Mouse (Mus musculus) brown adipose tissue, adult 24 weeks (tissue): ENCODE data around the gene Olfr972. TPM values are rescaled to one million over a fixed set of nuclear protein-coding genes. Genes with fewer than 3 reads are reported as not detected.
"Not testable (repeated sequence)": the region's sequence is repeated elsewhere in the genome, so short reads cannot be mapped to it uniquely, and the experiment has no call there.

Source experiments
- H3K27ac ChIP-seq: fragments of 200-500 bp; replicated peaks from 2 replicates; pipeline ENCODE4 v1.5.1; 2012; ENCODE audit warnings: low read depth, mild to moderate bottlenecking, low read length
- H3K4me1 ChIP-seq: fragments of 200-500 bp; 2 replicates; pipeline ENCODE4 v1.6.1; 2012; ENCODE audit warnings: low read length, mixed read lengths; ENCODE audit not compliant: control insufficient read depth, insufficient read depth, insufficient read length
- H3K4me3 ChIP-seq: fragments of 200-500 bp; 2 replicates; pipeline ENCODE4 v1.5.1; 2012; ENCODE audit warnings: low read depth, mild to moderate bottlenecking, low read length, moderate library complexity; ENCODE audit not compliant: insufficient read depth
- polyA plus RNA-seq: library from polyadenylated mRNA; stranded (reverse); fragments of >200 nt; gene quantifications from 2 replicates; pipeline ENCODE4 v1.2.4, GENCODE M21; 2012; ENCODE audit not compliant: missing spikeins, insufficient read depth, insufficient read length

The Olfr972 gene
- polyA plus RNA-seq: not detected in 2 replicates

DNA sequence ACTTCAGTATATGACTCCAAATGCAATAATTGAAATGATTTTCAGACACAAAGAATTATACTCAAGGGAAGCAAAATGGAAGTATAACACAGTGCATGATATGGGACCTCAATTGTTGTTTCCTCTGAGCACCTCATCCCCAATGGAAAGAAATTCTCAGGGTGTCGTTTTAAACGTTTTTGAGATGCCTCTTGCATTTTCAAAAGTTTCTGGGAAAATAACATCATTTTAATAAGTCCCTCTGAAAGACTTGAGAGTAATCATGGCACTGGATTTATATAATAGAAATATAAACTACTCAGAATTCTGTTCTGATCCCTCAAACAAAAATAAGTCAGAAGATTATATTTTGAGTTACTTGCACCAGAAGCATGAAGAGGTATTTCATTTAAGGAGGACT, at the start of gene Olfr972:
Gene Olfr972, plus strand, starts transcription at position 301 of the 400 bp plus-strand sequence.
- H3K4me1 ChIP-seq: no peaks in the 10 kb centered on the region
- no peak within 1 kb of the TSS for H3K27ac ChIP-seq
- H3K4me3 ChIP-seq: no peak within 1 kb of the TSS

DNA sequence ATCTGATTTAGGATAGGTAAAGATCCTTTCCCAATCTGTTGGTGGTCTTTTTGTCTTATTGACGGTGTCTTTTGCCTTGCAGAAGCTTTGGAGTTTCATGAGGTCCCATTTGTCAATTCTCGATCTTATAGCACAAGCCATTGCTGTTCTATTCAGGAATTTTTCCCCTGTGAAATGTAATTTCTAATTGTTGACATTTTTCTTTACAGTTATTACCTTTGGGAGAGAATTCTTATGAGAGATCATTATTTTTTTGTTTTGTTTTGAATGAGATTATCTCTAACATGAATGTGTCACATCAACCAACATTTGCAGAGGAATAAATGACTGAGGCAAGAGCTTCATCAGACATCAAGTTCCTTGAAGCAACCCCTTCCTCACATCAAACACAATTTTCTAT, 29.6 kb upstream of the Olfr972 start, which contains the start of gene Olfr971:
Gene Olfr971, plus strand, starts transcription at position 301 of the 400 bp plus-strand sequence.
- H3K4me3 ChIP-seq, H3K27ac ChIP-seq, H3K4me1 ChIP-seq: not testable (repeated sequence)

DNA sequence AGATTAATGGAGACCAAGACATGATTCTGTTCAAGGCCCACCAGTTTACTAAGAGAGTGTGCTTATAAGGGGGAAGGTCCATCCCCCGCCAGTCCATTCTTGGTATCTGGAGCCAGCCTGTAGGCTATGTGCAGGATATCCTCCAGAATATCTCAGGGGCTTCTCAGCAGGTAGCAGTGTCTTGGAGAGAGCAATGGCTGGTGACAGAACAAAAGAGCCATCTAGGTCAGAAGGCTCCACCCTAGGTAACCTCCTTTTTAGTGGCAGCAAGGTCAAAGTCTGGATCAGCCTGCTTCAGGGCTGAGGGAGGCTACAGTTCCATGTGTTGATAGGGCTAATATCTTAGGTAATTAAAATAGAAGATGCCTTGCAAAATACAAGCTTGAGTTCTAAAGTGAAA, 5.8 kb downstream of the Olfr972 start:
- H3K4me3 ChIP-seq, H3K4me1 ChIP-seq, H3K27ac ChIP-seq: not testable (repeated sequence)

GRCm38 (mm10) chr9:39877541-39878396, 11.5 kb downstream of the Olfr972 start:
- not testable (repeated sequence) for H3K4me3 ChIP-seq, H3K4me1 ChIP-seq, H3K27ac ChIP-seq

DNA sequence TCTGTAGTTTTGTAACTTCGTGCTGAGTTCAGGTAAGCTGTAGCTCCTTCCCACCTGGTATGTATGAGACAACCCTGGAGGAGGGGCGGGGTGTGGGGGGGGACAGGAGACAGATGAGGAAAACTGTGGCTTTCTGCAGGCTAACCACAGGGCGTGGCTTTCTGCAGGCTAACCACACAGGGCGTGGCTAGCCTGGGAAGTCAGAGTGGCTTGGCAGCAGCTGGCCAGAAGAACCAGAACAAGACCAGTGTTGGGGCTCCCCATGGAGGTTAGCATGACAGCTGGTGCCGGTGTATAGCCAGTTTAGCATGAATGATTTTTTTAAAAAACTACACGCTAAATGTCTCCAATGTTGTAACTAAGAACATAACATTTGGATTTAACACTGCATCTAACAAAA, 38.9 kb downstream of the Olfr972 start:
- Histone ChIP-seq H3K4me3 (no peak overlapping the region), H3K4me1 (no peaks in the 10 kb centered on the region), H3K27ac (no peak overlapping the region)

- Histone ChIP-seq H3K27ac (no peak within 1 kb of the TSS), H3K4me3 (no peak within 1 kb of the TSS), H3K4me1 (no peaks in the 10 kb centered on the region)
These were observed 40.8 kb downstream of the Olfr972 start, which contains the start of gene Olfr229 for GRCm38 (mm10) chr9:39907036-39907435. Olfr229 (plus strand) TSS chr9:39907336.

DNA sequence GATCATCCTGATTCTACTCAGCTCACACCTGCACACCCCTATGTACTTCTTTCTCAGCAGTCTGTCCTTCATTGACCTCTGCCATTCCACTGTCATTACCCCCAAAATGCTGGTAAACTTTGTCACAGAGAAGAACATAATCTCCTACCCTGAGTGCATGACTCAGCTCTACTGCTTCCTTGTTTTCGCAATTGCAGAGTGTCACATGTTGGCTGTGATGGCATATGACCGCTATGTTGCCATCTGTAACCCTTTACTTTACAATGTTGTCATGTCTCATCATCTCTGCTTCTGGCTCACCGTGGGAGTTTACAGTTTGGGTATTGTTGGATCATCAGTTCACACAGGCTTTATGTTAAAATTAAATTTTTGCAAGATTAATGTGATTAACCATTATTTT, 43.7 kb downstream of the Olfr972 start:
- H3K27ac ChIP-seq: no peak overlapping the region
- H3K4me1 ChIP-seq: no peaks in the 10 kb centered on the region
- no peak overlapping the region for H3K4me3 ChIP-seq

Other genes starting within 250 kb of the Olfr972 start
- not detected in 2 replicates for gene Olfr960, start 245.0 kb upstream of the Olfr972 start, polyA plus RNA-seq
- gene Olfr961, start 221.3 kb upstream of the Olfr972 start, polyA plus RNA-seq: not detected in 2 replicates
- not detected in 2 replicates for gene Olfr963, start 199.2 kb upstream of the Olfr972 start, polyA plus RNA-seq
- not detected in 2 replicates for gene Olfr149, start 159.3 kb upstream of the Olfr972 start, polyA plus RNA-seq
- not detected in 2 replicates for gene Olfr965, start 155.1 kb upstream of the Olfr972 start, polyA plus RNA-seq
- not detected in 2 replicates for gene Olfr150, start 135.4 kb upstream of the Olfr972 start, polyA plus RNA-seq
- gene Olfr967, start 120.2 kb upstream of the Olfr972 start, polyA plus RNA-seq: not detected in 2 replicates
- gene Olfr968, start 83.2 kb upstream of the Olfr972 start, polyA plus RNA-seq: not detected in 2 replicates
- gene Olfr969, start 75.5 kb upstream of the Olfr972 start, polyA plus RNA-seq: not detected in 2 replicates
- not detected in 2 replicates for gene Olfr970, start 57.6 kb upstream of the Olfr972 start, polyA plus RNA-seq
- gene Olfr971, start 29.5 kb upstream of the Olfr972 start, polyA plus RNA-seq: not detected in 2 replicates
- gene Olfr229, start 40.9 kb downstream of the Olfr972 start, polyA plus RNA-seq: not detected in 2 replicates
- gene Olfr974, start 71.1 kb downstream of the Olfr972 start, polyA plus RNA-seq: not detected in 2 replicates
- gene Olfr975, start 85.6 kb downstream of the Olfr972 start, polyA plus RNA-seq: not detected in 2 replicates
- not detected in 2 replicates for gene Olfr976, start 94.7 kb downstream of the Olfr972 start, polyA plus RNA-seq
- gene Olfr978, start 125.7 kb downstream of the Olfr972 start, polyA plus RNA-seq: not detected in 2 replicates
- not detected in 2 replicates for gene Olfr979, start 137.0 kb downstream of the Olfr972 start, polyA plus RNA-seq
- gene Olfr980, start 143.2 kb downstream of the Olfr972 start, polyA plus RNA-seq: not detected in 2 replicates
- gene Olfr981, start 155.0 kb downstream of the Olfr972 start, polyA plus RNA-seq: not detected in 2 replicates
- gene Olfr982, start 207.4 kb downstream of the Olfr972 start, polyA plus RNA-seq: not detected in 2 replicates
- not detected in 2 replicates for gene Olfr983, start 227.2 kb downstream of the Olfr972 start, polyA plus RNA-seq
- not detected in 2 replicates for gene Olfr984, start 247.8 kb downstream of the Olfr972 start, polyA plus RNA-seq